Mouse (Mus musculus) embryonic facial prominence, embryonic 13.5 days (tissue): ENCODE results near the gene Wdr17. TPM values are rescaled to one million over a fixed set of nuclear protein-coding genes. Genes with fewer than 3 reads are reported as not detected.
"Not testable (repeated sequence)": the region's sequence is repeated elsewhere in the genome, so short reads cannot be mapped to it uniquely, and the experiment has no call there.

Source experiments
- ATAC-seq: fragments of 200-750 bp; cut with Nextera tagmentation; 2 replicates; pipeline ENCODE4 v1.8.0; 2017; ENCODE audit warnings: low read depth; ENCODE audit not compliant: insufficient number of reproducible peaks, insufficient read depth, low FRiP score, low TSS enrichment
- H3K27ac ChIP-seq: fragments of 300-500 bp; sonication (generic); 2 replicates; pipeline ENCODE4 v1.5.1; 2015; ENCODE audit warnings: moderate library complexity, mild to moderate bottlenecking, inconsistent platforms
- H3K27me3 ChIP-seq: fragments of 300-500 bp; sonication (generic); 2 replicates; pipeline ENCODE4 v1.6.1; 2015; ENCODE audit warnings: mild to moderate bottlenecking, inconsistent platforms
- H3K36me3 ChIP-seq: fragments of 300-500 bp; sonication (generic); 2 replicates; pipeline ENCODE4 v1.6.1; 2015; ENCODE audit warnings: mild to moderate bottlenecking, inconsistent platforms
- H3K4me1 ChIP-seq: fragments of 300-500 bp; sonication (generic); 2 replicates; pipeline ENCODE4 v1.6.1; 2015; ENCODE audit warnings: inconsistent platforms
- H3K4me2 ChIP-seq: fragments of 300-500 bp; sonication (generic); 2 replicates; pipeline ENCODE4 v1.6.1; 2015; ENCODE audit warnings: moderate library complexity, mild to moderate bottlenecking, inconsistent platforms
- H3K4me3 ChIP-seq: fragments of 300-500 bp; sonication (generic); 2 replicates; pipeline ENCODE4 v1.5.1; 2015; ENCODE audit warnings: mild to moderate bottlenecking, inconsistent platforms
- H3K9ac ChIP-seq: fragments of 300-500 bp; sonication (generic); 2 replicates; pipeline ENCODE4 v1.6.1; 2015; ENCODE audit warnings: mild to moderate bottlenecking, inconsistent platforms
- H3K9me3 ChIP-seq: fragments of 300-500 bp; sonication (generic); 2 replicates; pipeline ENCODE4 v1.6.1; 2016; ENCODE audit warnings: inconsistent platforms
- WGBS: fragments of 180-500 bp; shearing (Covaris S2); methylation state at CpG from one replicate; pipeline ENCODE4 v1.1.7; 2015; ENCODE audit warnings: mixed read lengths; 5-methylcytosine and 5-hydroxymethylcytosine counted together
- polyA plus RNA-seq: library from polyadenylated mRNA; unstranded; fragments of >200 nt; fragmentation: Nextera tagmentation; extraction: Ambion mirVana; gene quantifications from 2 replicates; pipeline ENCODE4 v1.2.1, GENCODE M21; 2015

Gene Wdr17
- polyA plus RNA-seq, 1 experiment from 2014 or later: 1.2 TPM

DNA sequence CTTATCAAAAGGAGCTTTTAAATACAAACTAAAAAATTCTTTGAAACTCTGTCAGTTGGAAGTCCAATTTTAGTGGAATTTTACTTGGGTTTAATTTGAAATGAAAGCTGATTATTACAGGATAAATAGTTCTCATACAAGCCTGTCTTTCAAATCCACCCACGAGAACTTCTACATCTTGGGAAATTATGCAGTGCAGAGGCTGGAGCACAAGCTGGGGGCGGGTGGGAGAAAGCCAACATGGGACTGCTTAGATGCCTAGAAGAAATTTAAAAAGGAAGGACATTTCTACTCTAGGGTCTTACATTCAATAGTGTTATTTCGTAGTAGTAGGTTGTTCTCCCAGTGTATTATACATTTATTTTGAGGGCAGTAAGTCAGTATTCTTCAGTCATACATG, 219.2 kb downstream of the Wdr17 start:
- Histone ChIP-seq H3K4me3 (no peak overlapping the region), H3K9ac (no peak overlapping the region), H3K9me3 (no peaks in the 10 kb centered on the region), H3K36me3 (no peaks in the 10 kb centered on the region), H3K27me3 (no peaks in the 10 kb centered on the region), H3K4me1 (no peaks in the 10 kb centered on the region), H3K27ac (no peak overlapping the region), H3K4me2 (no peak overlapping the region)
- ATAC-seq: no peak
- WGBS: 73% methylated on average over 3 of the region's 3 CpGs

DNA sequence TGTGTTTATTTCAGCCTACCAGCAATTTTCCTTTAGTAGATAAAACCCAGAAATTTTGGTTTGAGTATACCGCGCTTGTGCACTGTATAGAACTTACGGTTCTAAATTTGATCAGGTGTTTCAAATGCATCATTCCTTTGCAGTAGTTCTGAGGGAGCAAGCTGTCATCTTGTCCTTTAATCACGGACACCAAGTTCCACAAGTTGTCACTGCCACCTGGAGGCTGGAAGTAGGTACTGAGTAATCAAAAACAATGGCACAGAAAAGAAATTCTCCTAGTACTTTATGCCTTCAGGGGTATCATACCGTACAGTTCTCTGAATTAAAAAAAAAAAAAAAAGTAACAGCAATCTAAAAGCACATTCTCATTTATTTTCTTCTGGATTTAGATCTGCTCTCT, 226.3 kb downstream of the Wdr17 start:
- Histone ChIP-seq H3K4me2 (no peak overlapping the region), H3K27me3 (no peaks in the 10 kb centered on the region), H3K4me3 (no peak overlapping the region), H3K27ac (no peak overlapping the region), H3K36me3 (no peaks in the 10 kb centered on the region), H3K4me1 (no peaks in the 10 kb centered on the region), H3K9ac (no peak overlapping the region), H3K9me3 (no peaks in the 10 kb centered on the region)
- 33% methylated on average over 5 of the region's 5 CpGs for WGBS
- no peak for ATAC-seq

DNA sequence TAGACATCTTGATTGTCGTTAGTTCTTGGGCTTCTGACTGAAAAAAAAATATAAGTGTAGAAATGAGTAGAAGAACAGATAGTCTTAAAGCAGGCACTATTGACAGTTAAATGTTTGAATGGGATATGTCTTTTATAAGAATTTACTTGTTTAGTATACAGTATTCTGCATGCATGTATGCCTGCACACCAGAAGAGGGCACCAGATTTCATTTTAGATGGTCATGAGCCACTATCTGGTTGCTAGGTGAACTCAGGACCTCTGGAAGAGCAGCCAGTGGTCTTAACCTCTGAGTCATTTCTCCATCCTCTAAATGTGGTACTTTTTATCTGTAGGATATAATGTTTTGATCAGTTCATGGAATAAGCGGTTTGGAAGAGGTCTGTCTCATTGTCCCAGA, 227.3 kb downstream of the Wdr17 start:
- Histone ChIP-seq H3K4me3 (no peak overlapping the region), H3K9me3 (no peaks in the 10 kb centered on the region), H3K9ac (no peak overlapping the region), H3K4me2 (no peak overlapping the region), H3K27me3 (no peaks in the 10 kb centered on the region), H3K36me3 (no peaks in the 10 kb centered on the region), H3K27ac (no peak overlapping the region), H3K4me1 (no peaks in the 10 kb centered on the region)
- 84% methylated on average over 2 of the region's 2 CpGs for WGBS
- no peak for ATAC-seq

DNA sequence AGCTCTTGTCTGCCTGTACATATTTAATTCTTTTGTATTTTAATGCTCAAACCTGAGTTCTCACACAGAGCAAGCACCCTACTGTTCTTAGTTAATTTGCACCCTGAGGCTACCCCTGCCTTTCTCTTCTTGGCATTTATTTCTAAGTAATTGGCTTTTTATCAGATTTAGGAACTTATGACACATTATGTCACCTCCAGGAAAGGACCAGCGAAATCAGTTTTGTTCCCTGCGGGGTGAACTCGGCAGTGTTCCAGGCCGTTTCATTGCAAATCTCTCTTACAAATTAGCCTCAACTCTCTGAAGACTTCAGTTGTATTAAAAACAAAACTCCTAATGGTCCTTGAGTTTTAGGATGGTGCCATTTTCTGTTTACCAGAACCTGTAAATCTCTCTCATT, 248.3 kb downstream of the Wdr17 start:
- ATAC-seq: no peak
- H3K27me3 ChIP-seq: no peaks in the 10 kb centered on the region
- 71% methylated on average over 4 of the region's 4 CpGs for WGBS

DNA sequence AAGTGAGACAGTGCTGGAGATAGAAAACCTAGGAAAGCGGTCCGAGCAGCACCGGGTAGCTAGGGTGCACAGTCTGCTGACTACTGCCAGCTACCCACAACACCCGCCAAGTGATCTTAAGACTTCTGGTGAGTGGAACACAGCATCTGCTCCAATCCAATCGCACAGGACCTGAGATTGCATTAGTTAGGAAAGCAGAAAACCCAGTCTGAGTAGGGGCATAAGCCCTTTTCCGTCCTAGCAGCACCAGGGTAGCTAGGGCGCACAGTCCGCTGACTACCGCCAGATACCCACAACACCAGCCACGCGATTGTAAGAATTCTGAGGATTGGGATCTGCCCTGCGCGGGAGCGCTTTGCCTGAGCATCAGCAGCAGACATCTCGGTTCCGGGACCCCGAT, 270.3 kb downstream of the Wdr17 start:
- H3K9me3 ChIP-seq, H3K36me3 ChIP-seq, ATAC-seq, H3K27ac ChIP-seq, H3K4me2 ChIP-seq, H3K9ac ChIP-seq, H3K4me1 ChIP-seq, H3K4me3 ChIP-seq, H3K27me3 ChIP-seq: not testable (repeated sequence)
- 91% methylated on average over 17 of the region's 17 CpGs for WGBS

More for the DNA sequence above, 248.3 kb downstream of the Wdr17 start:
- Histone ChIP-seq H3K9me3 (no peaks in the 10 kb centered on the region), H3K27ac (no peak overlapping the region), H3K4me2 (no peak overlapping the region), H3K36me3 (no peaks in the 10 kb centered on the region), H3K4me1 (no peaks in the 10 kb centered on the region), H3K4me3 (no peak overlapping the region), H3K9ac (no peak overlapping the region)

DNA sequence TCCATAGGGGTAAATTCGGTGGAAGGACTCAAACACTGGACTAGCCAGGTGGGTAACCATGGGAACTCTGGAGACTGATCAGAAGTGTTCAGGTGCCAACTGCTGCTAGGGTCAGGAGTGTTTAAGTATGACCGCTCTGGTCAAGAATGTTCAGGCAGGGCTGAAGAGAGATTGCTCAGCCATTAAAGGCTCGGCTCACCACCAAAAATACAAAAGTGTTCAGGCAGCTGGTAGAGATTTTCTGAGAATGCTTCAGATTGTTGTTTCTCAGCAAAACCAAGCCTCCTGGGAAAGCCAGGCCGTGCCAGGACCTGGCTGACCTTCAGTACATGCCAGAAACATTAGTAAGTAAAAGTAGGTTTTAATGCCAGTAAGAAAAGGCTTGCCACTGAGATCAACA, 276.7 kb downstream of the Wdr17 start:
- Histone ChIP-seq H3K4me1 (no peaks in the 10 kb centered on the region), H3K27ac (no peak overlapping the region), H3K9ac (no peak overlapping the region), H3K4me2 (no peak overlapping the region), H3K36me3 (no peaks in the 10 kb centered on the region), H3K9me3 (no peaks in the 10 kb centered on the region), H3K4me3 (no peak overlapping the region), H3K27me3 (no peaks in the 10 kb centered on the region)
- WGBS: 67% methylated on average over 4 of the region's 4 CpGs
- no peak for ATAC-seq

DNA sequence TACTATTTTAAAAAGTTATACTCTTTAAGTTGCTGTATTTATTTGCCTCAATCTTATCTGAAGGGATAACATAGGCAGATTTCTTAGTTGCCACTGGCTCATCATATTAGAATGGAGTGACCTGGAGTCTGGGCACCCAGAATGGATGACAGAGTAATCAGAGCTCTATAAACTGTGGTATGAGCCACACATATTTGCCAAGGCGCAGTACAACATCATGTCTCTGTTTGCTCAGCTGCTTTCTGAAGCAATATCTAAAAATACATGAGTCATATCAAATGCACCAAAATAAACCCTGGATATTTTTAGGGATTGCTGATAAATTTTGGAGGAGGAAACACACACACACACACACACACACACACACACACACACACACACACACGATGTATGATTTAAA, 277.6 kb downstream of the Wdr17 start:
- H3K4me3 ChIP-seq: no peak overlapping the region
- no peak overlapping the region for H3K9ac ChIP-seq
- WGBS: 86% methylated on average over 2 of the region's 2 CpGs
- no peaks in the 10 kb centered on the region for H3K36me3 ChIP-seq
- no peaks in the 10 kb centered on the region for H3K4me1 ChIP-seq
- H3K27me3 ChIP-seq: no peaks in the 10 kb centered on the region
- no peak for ATAC-seq
- no peak overlapping the region for H3K4me2 ChIP-seq
- H3K9me3 ChIP-seq: no peaks in the 10 kb centered on the region
- no peak overlapping the region for H3K27ac ChIP-seq

DNA sequence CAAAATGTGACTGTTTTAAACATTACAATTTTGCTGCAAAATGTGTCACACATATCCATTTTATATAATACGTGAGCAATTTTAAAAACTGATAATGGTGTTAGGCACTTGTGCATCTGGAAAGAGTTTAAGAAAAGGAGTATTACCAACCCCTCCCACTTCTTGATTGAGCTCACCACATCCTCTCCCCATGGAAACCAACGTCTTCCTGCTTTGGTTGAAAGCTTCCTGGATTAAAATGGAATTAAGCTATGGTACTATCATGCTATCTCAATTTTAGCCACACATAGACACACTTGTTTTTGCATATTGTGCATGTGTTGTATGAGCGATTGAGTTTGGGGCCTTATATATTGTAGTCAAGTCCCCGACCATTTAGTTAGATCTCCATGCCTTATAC, 283.5 kb downstream of the Wdr17 start:
- WGBS: 67% methylated on average over 4 of the region's 4 CpGs
- Histone ChIP-seq H3K9me3 (no peaks in the 10 kb centered on the region), H3K27me3 (no peaks in the 10 kb centered on the region), H3K27ac (no peak overlapping the region), H3K36me3 (no peaks in the 10 kb centered on the region), H3K4me3 (no peak overlapping the region), H3K9ac (no peak overlapping the region), H3K4me1 (peaks cover 7% of the 10 kb centered on the region), H3K4me2 (no peak overlapping the region)
- ATAC-seq: no peak

DNA sequence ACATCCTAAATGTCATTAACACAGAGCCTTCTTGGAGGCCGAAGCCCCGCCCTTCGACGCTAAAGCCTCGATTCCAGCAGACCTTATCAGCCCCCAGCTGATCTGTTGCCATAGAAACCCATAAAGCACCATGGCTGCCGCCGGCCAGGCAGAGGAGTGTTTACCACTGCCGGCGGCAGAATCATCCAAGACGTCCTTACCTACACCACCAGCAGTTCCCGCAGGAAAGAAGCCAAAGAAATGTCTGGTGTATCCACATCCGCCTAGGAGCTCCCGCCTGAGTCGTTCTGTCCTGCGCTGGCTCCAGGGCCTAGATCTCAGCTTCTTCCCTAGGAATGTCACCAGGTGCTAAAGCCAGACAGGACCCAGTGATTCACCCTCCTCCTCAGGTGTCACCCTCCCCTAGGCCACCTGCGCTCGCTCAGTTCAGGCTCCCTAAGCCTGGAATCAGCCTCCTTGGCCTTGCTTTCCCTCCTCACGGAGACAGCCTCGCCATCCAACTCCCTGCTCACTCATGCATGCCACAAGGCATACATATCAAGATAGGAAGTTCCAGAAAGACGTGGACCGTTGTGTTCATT, 286.2 kb downstream of the Wdr17 start, which contains the start of gene Spata4:
Gene Spata4, plus strand, starts transcription at position 111 of the 581 bp plus-strand sequence.
- H3K4me3 ChIP-seq: peak within 1 kb of the TSS; percentile 26
- peaks cover 7% of the 10 kb centered on the region for H3K4me1 ChIP-seq
- no peaks in the 10 kb centered on the region for H3K27me3 ChIP-seq
- 8% methylated on average over 21 of the region's 21 CpGs for WGBS
- no peak within 1 kb of the TSS for H3K9ac ChIP-seq
- H3K9me3 ChIP-seq: no peaks in the 10 kb centered on the region
- no peak within 1 kb of the TSS for H3K27ac ChIP-seq
- no peaks in the 10 kb centered on the region for H3K36me3 ChIP-seq
- peak within 1 kb of the TSS; percentile 56 for H3K4me2 ChIP-seq
- ATAC-seq: no peak; the same call in 1 of the 2 replicates

DNA sequence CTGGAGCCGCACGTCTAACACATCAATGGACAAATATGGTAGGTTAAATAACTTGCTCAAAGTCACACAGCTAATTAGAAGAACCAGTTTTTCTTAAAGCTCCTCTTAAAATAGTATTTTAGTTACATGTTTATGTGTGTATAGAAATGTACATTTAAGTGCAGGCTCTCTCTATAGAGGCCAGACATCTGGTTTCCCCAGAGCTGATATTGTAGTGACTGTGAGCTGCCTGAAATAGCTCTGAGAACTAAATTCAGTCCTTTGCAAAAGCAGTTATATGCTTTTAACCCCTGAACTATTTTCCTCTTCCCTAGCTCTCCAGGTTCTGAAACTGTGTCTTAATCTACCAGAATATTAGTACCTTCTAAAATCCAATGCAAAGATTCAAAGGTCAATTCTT, 289.6 kb downstream of the Wdr17 start:
- ATAC-seq: no peak
- H3K36me3 ChIP-seq: no peaks in the 10 kb centered on the region
- no peak overlapping the region for H3K9ac ChIP-seq
- peaks cover 7% of the 10 kb centered on the region for H3K4me1 ChIP-seq
- H3K4me3 ChIP-seq: no peak overlapping the region
- H3K4me2 ChIP-seq: no peak overlapping the region
- WGBS: 81% methylated on average over 2 of the region's 2 CpGs
- no peaks in the 10 kb centered on the region for H3K9me3 ChIP-seq
- H3K27me3 ChIP-seq: no peaks in the 10 kb centered on the region
- no peak overlapping the region for H3K27ac ChIP-seq

DNA sequence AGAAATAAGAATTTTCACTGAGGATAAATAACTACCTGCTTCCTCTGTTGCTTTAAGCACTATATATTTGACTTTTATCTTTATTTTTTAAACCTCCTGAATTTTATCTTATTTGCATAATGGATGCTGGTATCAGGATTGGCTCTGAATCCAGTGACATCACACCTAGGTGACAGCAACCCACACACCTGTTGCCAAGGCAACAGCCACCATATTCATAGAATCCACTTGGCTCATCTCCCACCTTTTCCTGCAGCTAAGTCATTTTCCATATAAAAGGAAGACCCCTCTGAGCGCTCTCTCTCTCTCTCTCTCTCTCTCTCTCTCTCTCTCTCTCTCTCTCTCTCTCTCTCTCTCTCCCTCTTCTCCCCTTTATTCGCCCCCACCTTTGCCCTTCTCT, 290.0 kb downstream of the Wdr17 start:
- H3K4me1 ChIP-seq: peaks cover 7% of the 10 kb centered on the region
- H3K9me3 ChIP-seq: no peaks in the 10 kb centered on the region
- no peak overlapping the region for H3K4me3 ChIP-seq
- no peaks in the 10 kb centered on the region for H3K36me3 ChIP-seq
- H3K9ac ChIP-seq: no peak overlapping the region
- H3K27ac ChIP-seq: no peak overlapping the region
- no peaks in the 10 kb centered on the region for H3K27me3 ChIP-seq
- ATAC-seq: no peak
- 80% methylated on average over 2 of the region's 2 CpGs for WGBS
- H3K4me2 ChIP-seq: no peak overlapping the region

DNA sequence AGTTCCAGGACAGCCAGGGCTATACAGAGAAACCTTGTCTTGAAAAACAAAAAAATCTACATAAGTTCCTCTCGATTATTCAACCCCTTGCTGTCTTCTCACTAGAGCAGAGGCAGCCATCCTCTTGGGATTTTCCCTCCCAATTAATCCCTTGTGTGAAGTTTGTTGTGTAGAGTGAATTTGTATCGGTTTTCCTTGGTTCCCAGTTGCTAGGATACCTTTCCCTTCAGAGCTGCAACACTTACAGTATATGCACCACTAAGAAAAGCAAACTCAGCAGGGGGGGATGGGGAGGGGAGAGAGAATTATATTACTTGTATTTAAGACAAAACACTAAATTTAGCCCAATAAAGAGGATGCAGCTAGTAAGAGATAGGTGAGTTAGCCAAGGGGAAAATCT, 290.9 kb downstream of the Wdr17 start:
- H3K27me3 ChIP-seq: no peaks in the 10 kb centered on the region
- no peak for ATAC-seq
- no peak overlapping the region for H3K27ac ChIP-seq
- H3K36me3 ChIP-seq: no peaks in the 10 kb centered on the region
- WGBS: 49% methylated on average over 2 of the region's 2 CpGs
- H3K9me3 ChIP-seq: no peaks in the 10 kb centered on the region
- H3K4me1 ChIP-seq: peaks cover 7% of the 10 kb centered on the region
- H3K9ac ChIP-seq: no peak overlapping the region
- H3K4me3 ChIP-seq: no peak overlapping the region
- no peak overlapping the region for H3K4me2 ChIP-seq

DNA sequence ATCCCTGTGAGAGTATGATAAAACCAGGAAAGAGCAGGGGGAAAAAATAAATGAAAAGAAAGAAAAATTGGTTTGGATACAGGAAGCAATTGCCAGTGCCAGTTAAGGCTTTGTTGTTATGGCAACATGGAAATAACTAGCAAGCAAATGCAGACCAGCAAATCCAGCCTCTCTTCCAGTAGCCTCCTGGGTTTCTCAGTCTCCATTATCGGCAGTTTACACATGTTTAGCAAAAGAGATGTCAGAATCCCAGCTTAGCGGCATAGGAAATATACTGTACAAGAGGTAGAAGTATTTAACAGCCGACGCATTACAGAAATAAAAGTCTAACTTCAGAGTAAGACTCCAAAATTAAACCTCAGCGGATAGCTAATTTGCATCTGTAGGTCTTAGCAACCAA, 292.4 kb downstream of the Wdr17 start:
- ATAC-seq: no peak
- 83% methylated on average over 5 of the region's 5 CpGs for WGBS

More for the DNA sequence above, 292.4 kb downstream of the Wdr17 start:
- H3K9ac ChIP-seq: no peak overlapping the region
- H3K4me1 ChIP-seq: no peaks in the 10 kb centered on the region
- H3K4me3 ChIP-seq: no peak overlapping the region
- no peaks in the 10 kb centered on the region for H3K9me3 ChIP-seq
- H3K27ac ChIP-seq: no peak overlapping the region
- H3K36me3 ChIP-seq: no peaks in the 10 kb centered on the region
- H3K4me2 ChIP-seq: no peak overlapping the region
- H3K27me3 ChIP-seq: no peaks in the 10 kb centered on the region
